Mouse (Mus musculus) lung, embryonic 15.5 days (tissue): ENCODE data around the gene Pdzd11. TPM values are rescaled to one million over a fixed set of nuclear protein-coding genes. Genes with fewer than 3 reads are reported as not detected.

Experiments used
- ATAC-seq: fragments of 200-750 bp; cut with Nextera tagmentation; 2 replicates; pipeline ENCODE4 v1.8.0; 2017; ENCODE audit warnings: moderate number of reproducible peaks, borderline replicate concordance; ENCODE audit not compliant: low FRiP score, low TSS enrichment; ENCODE audit errors: extremely low read depth
- H3K27ac ChIP-seq: fragments of 300-500 bp; sonication (generic); 2 replicates; pipeline ENCODE4 v1.5.1; 2015; ENCODE audit warnings: moderate library complexity, mild to moderate bottlenecking, inconsistent platforms
- H3K27me3 ChIP-seq: fragments of 300-500 bp; sonication (generic); 2 replicates; pipeline ENCODE4 v1.6.1; 2015; ENCODE audit warnings: inconsistent platforms
- H3K36me3 ChIP-seq: fragments of 300-500 bp; sonication (generic); 2 replicates; pipeline ENCODE4 v1.6.1; 2015; ENCODE audit warnings: inconsistent platforms
- H3K4me1 ChIP-seq: fragments of 300-500 bp; sonication (generic); 2 replicates; pipeline ENCODE4 v1.6.1; 2015; ENCODE audit warnings: inconsistent platforms
- H3K4me2 ChIP-seq: fragments of 300-500 bp; sonication (generic); 2 replicates; pipeline ENCODE4 v1.6.1; 2015; ENCODE audit warnings: inconsistent platforms, mild to moderate bottlenecking, moderate library complexity
- H3K4me3 ChIP-seq: fragments of 300-500 bp; sonication (generic); 2 replicates; pipeline ENCODE4 v1.5.1; 2015; ENCODE audit warnings: mild to moderate bottlenecking, inconsistent platforms
- H3K9ac ChIP-seq: fragments of 300-500 bp; sonication (generic); 2 replicates; pipeline ENCODE4 v1.6.1; 2015; ENCODE audit warnings: inconsistent platforms
- H3K9me3 ChIP-seq: fragments of 300-500 bp; sonication (generic); 2 replicates; pipeline ENCODE4 v1.6.1; 2016; ENCODE audit warnings: inconsistent platforms
- WGBS: fragments of 180-500 bp; shearing (Covaris S2); methylation state at CpG from one replicate; pipeline ENCODE4 v1.1.7; 2015; 5-methylcytosine and 5-hydroxymethylcytosine counted together
- polyA plus RNA-seq: library from polyadenylated mRNA; unstranded; fragments of >200 nt; fragmentation: Nextera tagmentation; extraction: Ambion mirVana; gene quantifications from 2 replicates; pipeline ENCODE4 v1.2.1, GENCODE M21; 2015

Pdzd11 gene
- 103 and 107 TPM in 2 replicates for polyA plus RNA-seq

DNA sequence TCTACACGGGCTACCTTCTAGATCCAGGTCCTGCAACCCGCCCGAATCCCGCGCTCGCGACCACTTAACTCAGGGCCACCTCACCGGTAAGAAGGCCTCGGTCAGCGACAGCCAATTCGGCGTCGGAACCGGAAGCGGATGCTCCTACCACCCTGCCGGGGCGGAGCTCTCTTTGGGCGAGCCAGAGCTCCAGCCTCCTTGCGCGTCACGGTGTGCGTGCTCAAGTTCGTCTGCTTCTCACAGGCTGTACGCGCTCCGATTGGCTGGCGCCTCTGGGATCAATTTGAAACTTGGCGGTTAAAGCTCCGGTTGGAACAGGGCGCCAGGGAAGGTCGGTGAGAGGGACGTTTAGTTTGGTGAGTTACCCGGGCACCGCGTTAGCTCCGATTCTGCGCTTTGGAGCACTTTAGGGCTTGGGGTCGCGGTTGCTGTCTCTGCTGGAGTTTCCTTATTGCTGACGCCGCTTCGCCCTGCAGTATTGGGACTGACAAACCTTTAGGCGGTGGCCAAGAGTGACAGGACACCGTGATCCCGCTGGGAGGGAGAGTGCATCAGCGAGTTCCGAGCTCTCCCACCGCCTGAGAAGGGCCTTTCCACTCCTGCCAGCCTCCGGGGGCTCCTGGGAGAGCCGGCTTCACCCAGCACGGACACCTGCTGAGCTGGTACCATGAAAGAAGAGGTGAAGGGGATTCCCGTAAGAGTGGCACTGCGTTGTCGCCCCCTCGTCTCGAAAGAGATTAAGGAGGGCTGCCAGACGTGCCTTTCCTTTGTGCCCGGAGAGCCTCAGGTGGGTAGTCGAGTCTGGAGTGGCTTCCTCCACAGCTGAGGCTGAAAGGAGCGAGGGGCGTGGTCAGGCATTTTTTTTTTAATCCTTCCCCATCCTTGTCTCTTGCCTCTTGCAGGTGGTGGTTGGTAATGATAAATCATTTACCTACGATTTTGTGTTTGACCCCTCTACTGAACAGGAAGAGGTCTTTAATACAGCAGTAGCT is at the start of gene Pdzd11:
Pdzd11 (minus strand) TSS at position 767 of the 992 bp plus-strand sequence.
- Histone ChIP-seq H3K9ac (peak within 1 kb of the TSS; percentile 62), H3K27me3 (no peaks in the 10 kb centered on the region), H3K4me1 (no peaks in the 10 kb centered on the region), H3K9me3 (no peaks in the 10 kb centered on the region), H3K36me3 (no peaks in the 10 kb centered on the region), H3K4me2 (peak within 1 kb of the TSS; percentile 63), H3K4me3 (peak within 1 kb of the TSS; percentile 63), H3K27ac (peak within 1 kb of the TSS; percentile 79)
- 19% methylated on average over 62 of the region's 62 CpGs for WGBS
- peak; percentile 100 for ATAC-seq

DNA sequence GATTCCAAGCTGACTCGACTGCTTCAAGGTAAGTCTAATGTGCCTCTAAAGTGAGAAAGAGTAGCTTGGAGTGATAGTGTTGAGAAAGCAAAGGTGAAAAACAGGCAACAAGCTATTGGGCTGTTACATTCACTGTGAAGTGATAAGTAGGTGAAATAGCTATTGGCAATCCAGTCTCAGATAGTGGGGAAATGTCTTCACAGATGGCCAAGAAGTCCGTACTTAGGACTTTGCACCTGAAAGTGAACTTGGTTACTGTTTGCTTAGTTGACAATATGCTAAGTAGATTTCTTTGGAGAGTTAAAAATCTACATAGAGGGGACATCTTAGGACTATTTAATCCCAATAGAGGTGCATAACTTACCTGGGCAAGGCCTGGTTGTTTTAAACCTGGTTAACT is 38.5 kb upstream of the Pdzd11 start:
- H3K36me3 ChIP-seq, result peaks cover 6% of the 10 kb centered on the region; the same call in 1 of the 2 replicates
- no peak overlapping the region for H3K4me3 ChIP-seq
- no peaks in the 10 kb centered on the region for H3K27me3 ChIP-seq
- ATAC-seq, result no peak
- H3K4me1 ChIP-seq, result no peaks in the 10 kb centered on the region
- H3K27ac ChIP-seq, result no peak overlapping the region
- no peaks in the 10 kb centered on the region for H3K9me3 ChIP-seq
- no peak overlapping the region for H3K4me2 ChIP-seq
- H3K9ac ChIP-seq, result no peak overlapping the region
- 89% methylated on average over 2 of the region's 2 CpGs for WGBS

- Histone ChIP-seq H3K27me3 (no peaks in the 10 kb centered on the region), H3K27ac (no peak overlapping the region), H3K4me3 (no peak overlapping the region), H3K4me1 (no peaks in the 10 kb centered on the region), H3K4me2 (no peak overlapping the region), H3K9ac (no peak overlapping the region), H3K36me3 (0 out of 2 replicates have a peak, but pooled peaks cover 3% of the 10 kb centered on the region), H3K9me3 (no peaks in the 10 kb centered on the region)
- no peak for ATAC-seq
These were observed 26.5 kb upstream of the Pdzd11 start for GRCm38 (mm10) chrX:100652848-100653247.

DNA sequence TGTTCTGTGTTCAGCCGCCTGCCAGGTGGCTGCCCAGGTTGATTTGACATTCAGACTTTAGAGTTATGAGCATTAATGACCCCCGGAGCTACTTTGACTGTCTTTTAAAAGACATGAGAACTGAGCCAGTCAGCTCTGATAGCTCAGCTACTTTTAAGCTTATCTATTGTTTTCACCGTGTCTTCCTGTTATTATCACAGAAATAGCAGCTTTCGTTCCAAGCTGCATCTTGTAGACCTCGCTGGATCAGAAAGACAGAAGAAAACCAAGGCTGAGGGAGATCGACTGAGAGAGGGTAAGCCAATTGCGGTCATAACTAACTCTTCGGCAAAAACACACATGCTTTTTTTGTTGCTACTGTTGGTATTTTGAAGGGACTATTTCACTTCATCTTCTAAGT is 12.1 kb upstream of the Pdzd11 start:
- Histone ChIP-seq H3K27ac (no peak overlapping the region), H3K4me3 (no peak overlapping the region), H3K27me3 (no peaks in the 10 kb centered on the region; the same call in 1 of the 2 replicates), H3K9me3 (no peaks in the 10 kb centered on the region), H3K4me1 (no peaks in the 10 kb centered on the region), H3K36me3 (peaks cover 2% of the 10 kb centered on the region; the same call in 1 of the 2 replicates), H3K4me2 (no peak overlapping the region), H3K9ac (no peak overlapping the region)
- WGBS, result 86% methylated on average over 8 of the region's 8 CpGs
- ATAC-seq, result no peak

DNA sequence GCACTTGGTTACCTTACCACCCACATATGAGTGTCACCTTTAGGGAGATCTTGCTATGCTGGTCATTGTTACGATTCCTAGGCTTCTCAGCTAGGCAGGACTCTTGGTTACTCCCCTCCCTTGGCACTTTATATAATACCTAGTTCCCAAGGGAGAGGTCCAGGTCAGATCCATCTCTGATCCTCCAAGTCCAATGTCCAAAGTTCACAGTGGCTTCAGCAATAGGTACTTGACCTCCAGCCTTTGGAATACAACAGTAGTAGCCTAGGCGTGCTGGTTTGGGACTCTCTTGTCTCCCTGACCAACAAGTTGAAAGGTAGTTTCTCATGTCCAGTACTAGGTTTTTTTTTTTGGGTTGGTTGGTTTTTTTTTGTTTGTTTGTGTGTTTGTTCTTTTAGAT is 2.7 kb upstream of the Pdzd11 start:
- no peak overlapping the region for H3K4me3 ChIP-seq
- H3K27me3 ChIP-seq, result no peaks in the 10 kb centered on the region
- no peak overlapping the region for H3K27ac ChIP-seq
- H3K9ac ChIP-seq, result no peak overlapping the region
- ATAC-seq, result no peak
- 79% methylated on average over 2 of the region's 2 CpGs for WGBS
- H3K9me3 ChIP-seq, result no peaks in the 10 kb centered on the region
- no peaks in the 10 kb centered on the region for H3K36me3 ChIP-seq
- no peak overlapping the region for H3K4me2 ChIP-seq
- H3K4me1 ChIP-seq, result no peaks in the 10 kb centered on the region

GRCm38 (mm10) chrX:100625546-100625801 is 894 bp downstream of the Pdzd11 start, which contains the start of gene Kif4:
Gene Kif4, plus strand, starts transcription at chrX:100625737.
- H3K4me1 ChIP-seq, result no peaks in the 10 kb centered on the region
- no peak for ATAC-seq
- no peaks in the 10 kb centered on the region for H3K27me3 ChIP-seq
- WGBS, result 31% methylated on average over 3 of the region's 3 CpGs
- no peaks in the 10 kb centered on the region for H3K36me3 ChIP-seq
- peak within 1 kb of the TSS; percentile 62 for H3K9ac ChIP-seq
- H3K27ac ChIP-seq, result peak within 1 kb of the TSS; percentile 79
- peak within 1 kb of the TSS; percentile 63 for H3K4me2 ChIP-seq
- no peaks in the 10 kb centered on the region for H3K9me3 ChIP-seq
- peak within 1 kb of the TSS; percentile 63 for H3K4me3 ChIP-seq

DNA sequence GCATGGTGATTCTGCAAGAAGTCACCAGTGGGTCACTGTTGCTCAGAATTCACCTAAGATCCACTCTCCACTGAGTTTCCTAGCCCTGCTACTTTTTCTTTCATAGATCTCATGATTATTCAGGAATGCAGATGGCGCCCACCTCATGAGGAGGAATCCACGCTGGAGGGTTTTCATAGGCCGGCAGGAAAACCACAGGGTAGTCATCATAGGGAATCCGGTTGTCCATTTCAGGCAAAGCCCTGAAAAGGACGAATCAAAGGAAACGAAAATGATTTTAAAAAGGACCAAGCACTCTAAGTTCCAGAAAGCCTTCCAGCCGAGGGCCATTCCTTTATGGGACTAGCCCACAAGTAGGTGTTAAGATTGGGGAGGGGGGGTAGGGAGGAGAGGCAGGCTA is 1.2 kb downstream of the Pdzd11 start:
- WGBS, result 31% methylated on average over 7 of the region's 7 CpGs
- H3K36me3 ChIP-seq, result no peaks in the 10 kb centered on the region
- H3K9me3 ChIP-seq, result no peaks in the 10 kb centered on the region
- no peak overlapping the region; the same call in 1 of the 2 replicates for H3K9ac ChIP-seq
- no peak for ATAC-seq
- peak overlapping the region; percentile 53 for H3K4me2 ChIP-seq
- no peaks in the 10 kb centered on the region for H3K4me1 ChIP-seq
- H3K27me3 ChIP-seq, result no peaks in the 10 kb centered on the region
- H3K27ac ChIP-seq, result no peak overlapping the region
- peak overlapping the region; percentile 63 for H3K4me3 ChIP-seq

- Histone ChIP-seq H3K27me3 (no peaks in the 10 kb centered on the region), H3K4me2 (no peak overlapping the region), H3K4me1 (no peaks in the 10 kb centered on the region), H3K9me3 (no peaks in the 10 kb centered on the region), H3K27ac (no peak overlapping the region), H3K4me3 (no peak overlapping the region), H3K9ac (no peak overlapping the region), H3K36me3 (no peaks in the 10 kb centered on the region)
- whole genome bisulfite sequencing, result 91% methylated on average over 4 of the region's 4 CpGs
- no peak for ATAC-seq
These were observed 2.1 kb downstream of the Pdzd11 start for GRCm38 (mm10) chrX:100624242-100624641.

- ATAC-seq, result no peak
- no peaks in the 10 kb centered on the region for H3K36me3 ChIP-seq
- no peak overlapping the region for H3K4me2 ChIP-seq
- no peaks in the 10 kb centered on the region for H3K9me3 ChIP-seq
- H3K27me3 ChIP-seq, result peaks cover 5% of the 10 kb centered on the region; the same call in 1 of the 2 replicates
- WGBS, result 74% methylated on average over 2 of the region's 2 CpGs
- no peaks in the 10 kb centered on the region for H3K4me1 ChIP-seq
- H3K9ac ChIP-seq, result no peak overlapping the region
- H3K27ac ChIP-seq, result no peak overlapping the region
- no peak overlapping the region for H3K4me3 ChIP-seq
These were observed 5.0 kb downstream of the Pdzd11 start for GRCm38 (mm10) chrX:100621366-100621765.

GRCm38 (mm10) chrX:100618488-100618887 is 7.9 kb downstream of the Pdzd11 start:
- Histone ChIP-seq H3K4me2 (no peak overlapping the region), H3K4me1 (no peaks in the 10 kb centered on the region), H3K27me3 (peaks cover 5% of the 10 kb centered on the region; the same call in 1 of the 2 replicates), H3K36me3 (no peaks in the 10 kb centered on the region), H3K9me3 (no peaks in the 10 kb centered on the region), H3K27ac (no peak overlapping the region), H3K9ac (no peak overlapping the region), H3K4me3 (no peak overlapping the region)
- ATAC-seq, result no peak
- 52% methylated on average over 3 of the region's 3 CpGs for WGBS

GRCm38 (mm10) chrX:100605314-100605713 is 21.1 kb downstream of the Pdzd11 start, which contains the start of gene Arr3:
Gene Arr3, plus strand, starts transcription at chrX:100605497.
- Histone ChIP-seq H3K4me1 (no peaks in the 10 kb centered on the region), H3K9ac (no peak within 1 kb of the TSS), H3K9me3 (no peaks in the 10 kb centered on the region), H3K27me3 (no peaks in the 10 kb centered on the region; the same call in 1 of the 2 replicates), H3K4me2 (no peak within 1 kb of the TSS), H3K27ac (no peak within 1 kb of the TSS), H3K4me3 (no peak within 1 kb of the TSS), H3K36me3 (no peaks in the 10 kb centered on the region)
- 75% methylated on average over 1 of the region's 1 CpGs for WGBS
- no peak for ATAC-seq

DNA sequence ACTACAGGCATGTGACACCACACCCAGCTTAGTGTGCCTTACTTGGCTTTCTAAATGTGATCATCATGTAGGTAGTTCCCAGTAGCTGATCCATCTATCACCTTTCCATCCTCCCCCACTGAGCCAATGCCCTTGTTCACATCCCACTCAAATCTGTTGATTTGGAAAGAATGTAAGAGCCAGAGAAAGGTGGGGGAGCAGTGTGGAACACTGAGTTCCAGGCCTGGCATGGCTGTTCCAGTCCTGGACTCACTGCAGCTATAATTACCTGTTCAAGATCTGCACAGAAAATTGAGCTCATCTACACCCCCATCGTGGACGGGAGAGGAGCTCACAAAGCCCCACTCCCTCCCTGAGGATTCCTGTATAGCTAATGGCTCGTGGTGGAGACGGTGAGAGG is 26.6 kb downstream of the Pdzd11 start:
- Histone ChIP-seq H3K9ac (no peak overlapping the region), H3K9me3 (no peaks in the 10 kb centered on the region), H3K4me1 (no peaks in the 10 kb centered on the region), H3K4me2 (no peak overlapping the region), H3K27me3 (peaks cover 9% of the 10 kb centered on the region; the same call in 1 of the 2 replicates), H3K27ac (no peak overlapping the region), H3K4me3 (no peak overlapping the region), H3K36me3 (no peaks in the 10 kb centered on the region)
- no peak for ATAC-seq
- WGBS, result 67% methylated on average over 4 of the region's 4 CpGs
